Mouse (Mus musculus) heart, embryonic 16.5 days (tissue): ENCODE measurements at regions not wholly inside any gene's neighbourhood (a gene's known extent, or its start where the extent isn't known, plus 50 kb on each side); places are given as distances from the start of the nearest gene placed in this dataset.

ENCODE experiments used
- ATAC-seq: fragments of 200-750 bp; cut with Nextera tagmentation; replicated peaks from 2 replicates; pipeline ENCODE4 v1.8.0; 2017; ENCODE audit warnings: moderate number of reproducible peaks; ENCODE audit not compliant: insufficient read depth, low FRiP score; ENCODE audit errors: extremely low read depth
- H3K27ac ChIP-seq: fragments of 300-500 bp; sonication (generic); 2 replicates; pipeline ENCODE4 v1.5.1; 2014; ENCODE audit warnings: mild to moderate bottlenecking, low read length, control low read depth, moderate library complexity
- H3K27me3 ChIP-seq: fragments of 300-500 bp; sonication (generic); 2 replicates; pipeline ENCODE4 v1.6.1; 2014; ENCODE audit warnings: low read length, mixed read lengths; ENCODE audit not compliant: control insufficient read depth, insufficient read depth
- H3K36me3 ChIP-seq: fragments of 300-500 bp; sonication (generic); 2 replicates; pipeline ENCODE4 v1.6.1; 2014; ENCODE audit not compliant: control insufficient read depth, insufficient read depth
- H3K4me1 ChIP-seq: fragments of 300-500 bp; sonication (generic); 2 replicates; pipeline ENCODE4 v1.6.1; 2014; ENCODE audit warnings: low read length, mixed read lengths; ENCODE audit not compliant: control insufficient read depth, insufficient read depth
- H3K4me2 ChIP-seq: fragments of 300-500 bp; sonication (generic); 2 replicates; pipeline ENCODE4 v1.6.1; 2014; ENCODE audit warnings: low read depth, mild to moderate bottlenecking, control low read depth, low read length
- H3K4me3 ChIP-seq: fragments of 300-500 bp; sonication (generic); 2 replicates; pipeline ENCODE4 v1.5.1; 2014; ENCODE audit warnings: mild to moderate bottlenecking, control low read depth, low read length
- H3K9ac ChIP-seq: fragments of 300-500 bp; sonication (generic); 2 replicates; pipeline ENCODE4 v1.6.1; 2014; ENCODE audit warnings: low read length, control low read depth
- H3K9me3 ChIP-seq: fragments of 300-500 bp; sonication (generic); replicated peaks from 2 replicates; pipeline ENCODE4 v1.6.1; 2016; ENCODE audit warnings: low read length; ENCODE audit not compliant: control insufficient read depth
- WGBS: fragments of 180-500 bp; shearing (Covaris S2); extraction: QIAGEN DNeasy Blood & Tissue Kit; methylation state at CpG from one replicate; pipeline ENCODE4 v1.1.7; 2014; 5-methylcytosine and 5-hydroxymethylcytosine counted together

DNA sequence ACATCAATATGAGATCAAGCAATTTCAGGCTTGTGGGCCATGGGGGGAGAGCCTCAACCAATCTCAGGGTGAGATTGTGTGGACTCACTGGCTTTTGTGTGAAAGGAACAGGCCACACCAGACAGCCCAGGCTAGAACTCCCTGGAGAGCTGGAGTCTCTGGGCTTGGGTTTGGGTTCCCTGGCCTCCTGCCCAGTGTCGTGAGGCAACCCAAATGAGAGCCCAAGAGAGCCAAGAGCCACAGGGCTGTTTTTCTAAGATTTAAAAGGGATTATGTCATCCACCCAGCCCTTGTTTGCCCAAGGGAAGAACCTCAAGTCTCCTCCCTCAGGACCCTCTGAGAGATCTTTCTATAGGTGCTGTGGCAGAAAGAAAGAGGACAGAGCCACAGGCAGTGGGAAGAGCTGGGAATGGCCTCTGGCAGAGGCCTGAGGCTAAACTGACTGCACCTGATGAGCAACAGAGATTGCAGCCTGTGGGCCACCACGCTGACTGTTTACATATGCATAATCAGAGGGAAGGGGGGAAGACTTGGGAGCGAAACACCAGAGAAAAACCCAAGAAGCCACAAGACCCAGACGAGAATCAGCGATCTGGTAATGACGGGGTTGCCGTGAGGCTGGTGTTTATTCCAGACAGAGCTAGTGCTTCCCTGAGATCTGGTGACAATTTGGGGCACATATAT is 92.1 kb downstream of the Bcl2l11 start:
- Histone ChIP-seq H3K9me3 (peaks cover 6% of the 10 kb centered on the region; the same call in 1 of the 2 replicates), H3K4me1 (no peaks in the 10 kb centered on the region), H3K9ac (no peak overlapping the region), H3K27ac (no peak overlapping the region), H3K27me3 (no peaks in the 10 kb centered on the region), H3K4me3 (no peak overlapping the region), H3K4me2 (no peak overlapping the region), H3K36me3 (no peaks in the 10 kb centered on the region)
- ATAC-seq = no peak
- WGBS = 56% methylated on average over 7 of the region's 7 CpGs

DNA sequence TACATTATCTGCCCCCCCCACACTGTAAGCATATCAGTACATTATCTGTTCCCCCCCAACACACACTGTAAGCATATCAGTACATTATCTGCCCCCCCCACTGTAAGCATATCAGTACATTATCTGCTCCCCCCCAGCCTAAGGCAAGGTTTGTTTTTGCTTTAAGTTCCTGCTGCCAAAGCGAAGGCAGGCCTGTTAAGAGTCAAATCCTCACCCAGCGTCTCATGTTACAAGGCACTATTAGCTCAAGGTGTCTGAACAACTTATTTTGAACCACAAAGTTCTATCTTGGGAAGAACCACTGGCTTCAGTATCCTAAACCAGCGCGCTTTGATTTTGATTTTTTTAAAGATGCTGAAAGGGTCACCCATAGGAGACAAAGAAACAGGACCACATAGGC is 93.1 kb downstream of the Bcl2l11 start:
- Histone ChIP-seq H3K4me2 (no peak overlapping the region), H3K4me1 (no peaks in the 10 kb centered on the region), H3K4me3 (no peak overlapping the region), H3K36me3 (no peaks in the 10 kb centered on the region), H3K27ac (no peak overlapping the region), H3K27me3 (no peaks in the 10 kb centered on the region), H3K9ac (no peak overlapping the region), H3K9me3 (peaks cover 6% of the 10 kb centered on the region; the same call in 1 of the 2 replicates)
- ATAC-seq = no peak
- WGBS = 67% methylated on average over 4 of the region's 4 CpGs

DNA sequence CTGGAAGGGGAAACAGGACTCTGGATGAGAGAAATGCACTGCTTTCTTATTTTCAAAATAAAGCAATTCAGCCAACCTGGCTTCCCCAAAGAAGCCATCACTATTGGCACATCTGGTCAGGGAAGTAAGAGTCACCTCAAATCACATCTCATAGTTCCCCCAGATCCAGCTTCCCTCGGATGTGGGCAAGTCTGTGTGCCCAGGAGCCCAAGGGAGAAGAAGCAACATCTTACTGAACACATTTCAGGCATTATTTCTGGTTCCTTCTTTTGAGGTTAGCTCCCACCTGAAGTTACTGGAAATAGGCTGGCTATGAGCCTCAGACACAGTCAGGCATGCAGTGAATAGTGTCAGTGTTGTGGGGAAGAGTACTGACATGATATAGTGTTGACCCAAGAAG is 95.2 kb downstream of the Bcl2l11 start:
- Histone ChIP-seq H3K4me3 (no peak overlapping the region), H3K9ac (no peak overlapping the region), H3K36me3 (no peaks in the 10 kb centered on the region), H3K27ac (no peak overlapping the region), H3K4me1 (no peaks in the 10 kb centered on the region), H3K4me2 (no peak overlapping the region), H3K9me3 (peaks cover 6% of the 10 kb centered on the region; the same call in 1 of the 2 replicates), H3K27me3 (no peaks in the 10 kb centered on the region)
- WGBS = 62% methylated on average over 1 of the region's 1 CpGs
- ATAC-seq = no peak

DNA sequence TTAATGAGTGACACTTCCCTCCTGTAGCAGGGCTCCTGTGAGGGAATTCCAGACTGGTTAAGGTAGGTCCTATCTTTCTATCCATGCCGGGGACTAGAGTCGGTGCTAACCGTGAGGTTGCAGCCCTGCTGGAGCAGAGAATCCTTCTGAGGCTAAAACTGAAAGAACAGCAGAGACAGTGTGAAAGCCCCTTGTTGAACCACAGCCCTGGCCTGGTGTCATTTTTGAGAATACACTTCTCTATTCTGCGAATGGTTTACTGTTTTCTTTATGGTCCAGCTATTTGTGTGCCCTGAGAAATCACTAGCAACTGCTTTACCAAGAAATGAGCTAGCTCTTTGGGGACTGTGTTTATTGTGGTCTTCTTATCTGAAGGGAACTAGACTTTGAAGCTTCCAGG is 95.8 kb downstream of the Bcl2l11 start:
- Histone ChIP-seq H3K27me3 (no peaks in the 10 kb centered on the region), H3K4me1 (no peaks in the 10 kb centered on the region), H3K9ac (no peak overlapping the region), H3K36me3 (no peaks in the 10 kb centered on the region), H3K4me2 (no peak overlapping the region), H3K4me3 (no peak overlapping the region), H3K27ac (no peak overlapping the region), H3K9me3 (peaks cover 6% of the 10 kb centered on the region; the same call in 1 of the 2 replicates)
- 62% methylated on average over 4 of the region's 4 CpGs for WGBS
- ATAC-seq = no peak

DNA sequence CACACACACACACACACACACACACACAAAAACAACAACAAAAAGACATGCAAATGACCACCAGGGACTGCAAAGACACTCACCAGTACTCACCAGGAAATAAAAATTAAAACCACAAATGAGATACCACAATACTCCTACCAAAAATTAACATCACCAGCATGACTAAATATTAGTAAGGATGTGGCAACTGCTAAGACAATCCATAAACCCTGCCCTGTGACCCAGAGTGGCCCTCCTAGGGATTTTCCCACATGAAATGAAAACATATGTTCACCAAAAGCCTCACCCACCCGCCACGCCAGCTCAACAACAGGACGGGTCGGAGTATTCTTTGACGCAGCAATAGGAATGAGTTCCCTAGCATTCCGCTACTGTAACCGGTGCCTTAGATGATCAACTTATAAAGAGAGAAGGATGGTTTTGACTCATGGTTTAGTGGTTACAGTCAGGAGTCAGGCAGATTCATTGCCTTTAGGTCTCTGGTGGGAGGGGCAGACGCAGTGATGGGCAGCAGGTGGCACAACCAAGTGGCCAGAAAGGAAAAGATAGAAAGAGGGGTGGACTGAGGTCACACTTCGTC is 100.7 kb downstream of the Bcl2l11 start:
- Histone ChIP-seq H3K27ac (no peak overlapping the region), H3K27me3 (no peaks in the 10 kb centered on the region), H3K36me3 (no peaks in the 10 kb centered on the region), H3K4me3 (no peak overlapping the region), H3K9me3 (no peaks in the 10 kb centered on the region), H3K4me1 (no peaks in the 10 kb centered on the region), H3K9ac (no peak overlapping the region), H3K4me2 (no peak overlapping the region)
- no peak for ATAC-seq
- WGBS = 91% methylated on average over 9 of the region's 9 CpGs

DNA sequence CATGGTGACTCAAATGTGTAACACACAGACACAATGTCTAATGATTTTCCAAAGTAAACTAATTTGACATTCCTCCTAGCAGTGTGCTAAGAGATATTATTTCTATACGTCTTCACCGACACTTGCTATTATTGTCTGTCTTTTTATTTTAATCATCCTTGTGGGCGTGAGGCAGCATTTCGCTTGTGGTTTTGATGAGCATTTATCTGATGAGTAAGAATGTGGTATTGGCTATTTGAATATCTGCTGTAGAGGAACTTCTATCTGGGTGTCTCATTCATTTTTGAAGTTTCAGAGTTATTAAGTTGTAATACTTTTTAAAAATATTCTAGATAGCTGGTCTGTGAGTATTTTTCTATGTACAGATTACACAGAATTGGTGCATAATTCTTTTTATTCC is 103.9 kb downstream of the Bcl2l11 start:
- no peaks in the 10 kb centered on the region for H3K27me3 ChIP-seq
- no peak for ATAC-seq
- H3K4me1 ChIP-seq = peaks cover 14% of the 10 kb centered on the region
- H3K27ac ChIP-seq = no peak overlapping the region
- no peak overlapping the region for H3K4me3 ChIP-seq
- H3K9me3 ChIP-seq = no peaks in the 10 kb centered on the region
- WGBS = 82% methylated on average over 4 of the region's 4 CpGs
- no peaks in the 10 kb centered on the region for H3K36me3 ChIP-seq
- no peak overlapping the region for H3K4me2 ChIP-seq
- no peak overlapping the region for H3K9ac ChIP-seq

DNA sequence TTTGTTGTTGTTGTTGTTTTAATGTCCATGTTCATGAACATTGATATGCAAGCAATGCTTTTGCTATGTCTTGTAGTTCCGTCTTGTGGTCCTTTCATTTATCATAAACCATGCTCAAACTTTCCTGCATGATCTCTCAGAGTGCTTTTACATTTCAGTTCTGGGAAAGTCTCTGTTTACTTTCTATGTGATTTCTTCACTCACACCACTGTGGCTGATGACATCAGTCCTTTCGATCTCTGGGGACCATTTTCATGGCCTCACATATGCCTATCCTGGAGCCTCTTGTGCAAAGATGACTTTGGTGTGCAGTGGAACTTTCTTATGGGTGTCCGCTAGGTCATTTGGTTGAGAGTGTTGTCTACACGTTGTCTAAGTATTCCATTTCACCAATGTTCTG is 105.1 kb downstream of the Bcl2l11 start:
- Histone ChIP-seq H3K4me1 (peaks cover 14% of the 10 kb centered on the region), H3K27ac (no peak overlapping the region), H3K4me2 (no peak overlapping the region), H3K9ac (no peak overlapping the region), H3K9me3 (no peaks in the 10 kb centered on the region), H3K36me3 (no peaks in the 10 kb centered on the region), H3K27me3 (no peaks in the 10 kb centered on the region), H3K4me3 (no peak overlapping the region)
- ATAC-seq = no peak
- WGBS = 89% methylated on average over 4 of the region's 4 CpGs

DNA sequence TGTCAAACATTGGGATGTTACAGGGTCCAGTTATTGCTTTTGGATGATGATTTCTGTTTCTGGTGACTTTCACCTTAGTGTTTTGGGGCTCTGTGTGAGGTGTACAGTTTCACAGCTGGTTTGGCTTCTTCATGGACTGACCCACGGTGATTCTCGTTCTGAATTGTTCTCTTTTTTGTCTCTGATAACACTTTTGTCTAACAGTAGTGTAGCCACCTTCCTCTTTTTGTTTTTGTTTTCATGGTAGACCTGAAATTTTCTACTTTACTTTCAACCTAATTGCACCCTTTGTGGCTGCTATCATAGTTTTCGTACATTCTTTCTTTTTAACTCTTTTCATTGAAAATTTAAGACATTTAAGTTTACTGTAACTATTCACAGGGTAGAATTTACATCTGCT is 105.5 kb downstream of the Bcl2l11 start:
- Histone ChIP-seq H3K4me1 (peaks cover 14% of the 10 kb centered on the region), H3K9ac (no peak overlapping the region), H3K9me3 (no peaks in the 10 kb centered on the region), H3K4me2 (no peak overlapping the region), H3K27ac (no peak overlapping the region), H3K27me3 (no peaks in the 10 kb centered on the region), H3K4me3 (no peak overlapping the region), H3K36me3 (no peaks in the 10 kb centered on the region)
- no peak for ATAC-seq
- WGBS = 83% methylated on average over 3 of the region's 3 CpGs

DNA sequence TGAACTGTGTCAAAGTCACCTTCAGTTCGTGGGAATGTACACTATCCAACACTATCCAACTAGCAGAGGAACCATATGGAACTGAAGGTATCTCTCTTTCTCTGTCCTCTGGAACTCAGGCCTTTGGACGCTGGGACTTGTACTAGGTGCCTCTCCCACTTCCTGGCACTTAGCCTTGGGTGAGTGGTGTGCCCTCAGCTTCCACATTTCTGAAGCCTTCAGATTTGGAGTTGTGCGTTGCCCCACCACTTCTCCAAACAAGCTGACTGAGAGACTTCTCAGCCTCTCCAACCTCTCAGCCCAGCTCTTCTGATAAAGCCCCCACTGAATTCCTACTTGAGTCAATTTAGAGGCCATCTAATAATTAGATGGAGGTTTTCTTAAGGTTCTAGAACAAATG is 106.2 kb downstream of the Bcl2l11 start:
- Histone ChIP-seq H3K4me1 (peaks cover 14% of the 10 kb centered on the region), H3K27me3 (no peaks in the 10 kb centered on the region), H3K9ac (no peak overlapping the region), H3K36me3 (no peaks in the 10 kb centered on the region), H3K9me3 (no peaks in the 10 kb centered on the region), H3K27ac (no peak overlapping the region), H3K4me2 (no peak overlapping the region), H3K4me3 (no peak overlapping the region)
- WGBS = 42% methylated on average over 3 of the region's 3 CpGs
- ATAC-seq = no peak
